Mouse (Mus musculus): ENCODE measurements at regions not wholly inside any gene's neighbourhood (a gene's known extent, or its start where the extent isn't known, plus 50 kb on each side); places are given as distances from the start of the nearest gene placed in this dataset.

- no peak for DNase-seq (ENCODE audit: low spot score)
These were observed 75.5 kb downstream of the Enkur start for GRCm38 (mm10) chr2:21129621-21130020.

- no peak for DNase-seq (ENCODE audit: low spot score)
These were observed 78.6 kb downstream of the Enkur start for GRCm38 (mm10) chr2:21126531-21126930.

- DNase-seq (ENCODE audit: low spot score) = no peak
These were observed 82.7 kb downstream of the Enkur start for GRCm38 (mm10) chr2:21122421-21122820.

- no peak for DNase-seq (ENCODE audit: low spot score)
These were observed 83.5 kb downstream of the Enkur start for GRCm38 (mm10) chr2:21121663-21122062.

- no peak for DNase-seq (ENCODE audit: low spot score)
These were observed 88.3 kb downstream of the Enkur start for GRCm38 (mm10) chr2:21116817-21117216.

GRCm38 (mm10) chr2:21111527-21111926 lies 93.6 kb downstream of the Enkur start:
- DNase-seq (ENCODE audit: low spot score) = peak; percentile 3

GRCm38 (mm10) chr2:21100248-21100808 lies 104.8 kb downstream of the Enkur start:
- no peak for DNase-seq (ENCODE audit: low spot score)

GRCm38 (mm10) chr2:21091058-21091971 lies 113.8 kb downstream of the Enkur start:
- DNase-seq (ENCODE audit: low spot score) = peak; percentile 3

- DNase-seq (ENCODE audit: low spot score) = no peak
These were observed 116.8 kb upstream of the Arhgap21 start for GRCm38 (mm10) chr2:21085517-21085916.

GRCm38 (mm10) chr2:21067292-21067850 lies 98.7 kb upstream of the Arhgap21 start:
- DNase-seq (ENCODE audit: low spot score) = no peak

- DNase-seq (ENCODE audit: low spot score) = no peak
These were observed 91.6 kb upstream of the Arhgap21 start for GRCm38 (mm10) chr2:21060347-21060650.

- no peak for DNase-seq (ENCODE audit: low spot score)
These were observed 91.1 kb upstream of the Arhgap21 start for GRCm38 (mm10) chr2:21059618-21060346.

GRCm38 (mm10) chr2:21058940-21059339 lies 90.3 kb upstream of the Arhgap21 start:
- DNase-seq (ENCODE audit: low spot score) = no peak

GRCm38 (mm10) chr2:21056450-21057210 lies 87.9 kb upstream of the Arhgap21 start:
- no peak for DNase-seq (ENCODE audit: low spot score)

- no peak for DNase-seq (ENCODE audit: low spot score)
These were observed 86.7 kb upstream of the Arhgap21 start for GRCm38 (mm10) chr2:21055416-21055815.

GRCm38 (mm10) chr2:21054325-21055082 lies 85.8 kb upstream of the Arhgap21 start:
- no peak for DNase-seq (ENCODE audit: low spot score)

GRCm38 (mm10) chr2:21053596-21053995 lies 84.9 kb upstream of the Arhgap21 start:
- no peak for DNase-seq (ENCODE audit: low spot score)

GRCm38 (mm10) chr2:21048996-21049395 lies 80.3 kb upstream of the Arhgap21 start:
- DNase-seq (ENCODE audit: low spot score) = no peak

- DNase-seq (ENCODE audit: low spot score) = no peak
These were observed 79.5 kb upstream of the Arhgap21 start for GRCm38 (mm10) chr2:21048226-21048625.

- DNase-seq (ENCODE audit: low spot score) = no peak
These were observed 77.9 kb upstream of the Arhgap21 start for GRCm38 (mm10) chr2:21046503-21047116.

- no peak for DNase-seq (ENCODE audit: low spot score)
These were observed 76.1 kb upstream of the Arhgap21 start for GRCm38 (mm10) chr2:21044781-21045180.

Measured in c-Kit-positive CD71-positive TER-119-positive erythroid progenitor cells, embryonic 14.5 days (primary cell).